Mouse (Mus musculus): ENCODE measurements at regions not wholly inside any gene's neighbourhood (a gene's known extent, or its start where the extent isn't known, plus 50 kb on each side); places are given as distances from the start of the nearest gene placed in this dataset.

DNA sequence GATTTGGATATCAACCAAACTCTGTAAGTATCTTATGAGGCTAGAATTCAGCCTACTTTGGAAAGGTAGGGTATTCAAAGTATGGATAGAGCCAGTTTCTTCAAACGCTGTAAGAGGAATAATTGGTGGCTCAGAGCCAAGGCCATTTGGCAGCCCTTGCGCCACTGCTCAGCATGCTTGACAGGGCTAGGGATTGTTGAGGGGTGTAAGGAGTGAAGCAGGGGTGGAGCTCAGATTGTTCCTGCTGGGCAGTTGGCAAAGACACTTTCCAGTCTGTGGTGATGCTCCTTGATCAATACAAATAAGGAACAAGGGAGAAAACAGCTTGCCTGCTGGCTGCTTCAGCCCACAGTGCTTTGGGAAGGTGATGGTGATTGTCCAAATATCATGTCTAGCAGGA is 181.9 kb downstream of the Kcna5 start:
- TF ChIP-seq CTCF (IDR thresholded peaks at IDR 0.05; ENCODE audit: control insufficient read depth, insufficient read depth, low read length) (no peak), POLR2A (IDR thresholded peaks at IDR 0.05; ENCODE audit: borderline replicate concordance, control insufficient read depth, low read depth, low read length) (no peak)
